Mouse (Mus musculus) spleen, postnatal 0 days (tissue): Measurements from ENCODE around the gene Bmpr2. TPM values are rescaled to one million over a fixed set of nuclear protein-coding genes. Genes with fewer than 3 reads are reported as not detected.

Experiments used
- polyA plus RNA-seq: library from polyadenylated mRNA; unstranded; fragments of >200 nt; fragmentation: Nextera tagmentation; extraction: Ambion mirVana; gene quantifications from 2 replicates; pipeline ENCODE4 v1.2.1, GENCODE M21; 2015

The Bmpr2 gene
- 3.3 and 4.6 TPM in 2 replicates for polyA plus RNA-seq

DNA sequence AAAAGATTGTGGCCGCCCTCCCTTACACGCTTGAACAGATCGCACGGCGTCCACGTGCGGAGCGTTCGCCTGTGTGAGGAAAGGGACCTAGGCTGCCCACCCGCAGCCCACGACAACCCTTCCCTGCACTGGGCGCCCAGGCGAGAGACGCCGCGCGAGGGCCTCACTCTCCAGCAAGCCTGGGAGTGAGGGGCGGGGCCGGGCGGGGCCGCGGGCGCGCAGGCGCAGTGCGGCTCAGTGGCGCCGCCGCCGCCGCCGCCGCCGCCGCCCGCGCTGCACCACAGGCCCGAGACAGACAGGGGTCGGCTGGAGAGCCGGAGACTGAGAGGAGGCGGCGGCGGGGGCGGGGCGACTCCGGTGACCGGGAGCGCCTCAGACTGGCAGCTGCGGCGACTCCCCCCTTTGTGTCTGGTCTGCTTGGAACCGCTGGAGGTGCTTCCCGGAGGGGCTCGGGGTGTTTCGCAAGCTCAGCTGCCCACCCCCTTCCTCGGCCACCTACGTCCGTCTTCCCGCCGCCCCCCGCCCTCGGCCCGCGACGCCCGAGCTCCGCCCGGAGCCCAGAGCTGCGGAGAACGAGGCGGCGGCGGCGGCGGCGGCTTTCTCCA lies at the start of gene Bmpr2:
Gene Bmpr2, plus strand, starts transcription at position 237 of the 605 bp plus-strand sequence.

GRCm38 (mm10) chr1:59912413-59913157 lies 149.4 kb downstream of the Bmpr2 start, which contains the start of gene Fam117b:
TSS of gene Fam117b (plus strand) at chr1:59913006.

Other genes with a start within 250 kb of the Bmpr2 start
- gene Gm973, start 247.1 kb upstream of the Bmpr2 start, polyA plus RNA-seq = 0.29 and 2.0 TPM in 2 replicates
- 209 and 210 TPM in 2 replicates for gene Sumo1, start 92.6 kb upstream of the Bmpr2 start, polyA plus RNA-seq
- gene Nop58, start 78.4 kb upstream of the Bmpr2 start, polyA plus RNA-seq = 191 and 194 TPM in 2 replicates
- 6.8 and 7.1 TPM in 2 replicates for gene Fam117b, start 149.6 kb downstream of the Bmpr2 start, polyA plus RNA-seq